Mouse (Mus musculus) limb, embryonic 12.5 days (tissue): Measurements from ENCODE around the gene Adap1. TPM values are rescaled to one million over a fixed set of nuclear protein-coding genes. Genes with fewer than 3 reads are reported as not detected.

Experiments used
- ATAC-seq: fragments of 200-750 bp; cut with Nextera tagmentation; 2 replicates; pipeline ENCODE4 v1.8.0; 2017; ENCODE audit warnings: low read depth, moderate TSS enrichment; ENCODE audit not compliant: insufficient number of reproducible peaks, insufficient read depth, low FRiP score, low TSS enrichment
- H3K27ac ChIP-seq: fragments of 300-500 bp; sonication (generic); 2 replicates; pipeline ENCODE4 v1.5.1; 2016; ENCODE audit warnings: mild to moderate bottlenecking, moderate library complexity
- H3K27me3 ChIP-seq: fragments of 300-500 bp; sonication (generic); 2 replicates; pipeline ENCODE4 v1.6.1; 2016; ENCODE audit warnings: mild to moderate bottlenecking, moderate library complexity
- H3K36me3 ChIP-seq: fragments of 300-500 bp; sonication (generic); 2 replicates; pipeline ENCODE4 v1.6.1; 2016; ENCODE audit warnings: mild to moderate bottlenecking, moderate library complexity
- H3K4me1 ChIP-seq: fragments of 300-500 bp; sonication (generic); replicated peaks from 2 replicates; pipeline ENCODE4 v1.6.1; 2016
- H3K4me2 ChIP-seq: fragments of 300-500 bp; sonication (generic); 2 replicates; pipeline ENCODE4 v1.6.1; 2016; ENCODE audit warnings: mild to moderate bottlenecking, moderate library complexity
- H3K4me3 ChIP-seq: fragments of 300-500 bp; sonication (generic); replicated peaks from 2 replicates; pipeline ENCODE4 v1.5.1; 2016; ENCODE audit warnings: mild to moderate bottlenecking
- H3K9ac ChIP-seq: fragments of 300-500 bp; sonication (generic); replicated peaks from 2 replicates; pipeline ENCODE4 v1.6.1; 2016; ENCODE audit warnings: mild to moderate bottlenecking, moderate library complexity
- H3K9me3 ChIP-seq: fragments of 300-500 bp; sonication (generic); 2 replicates; pipeline ENCODE4 v1.6.1; 2016; ENCODE audit warnings: mild to moderate bottlenecking, moderate library complexity
- WGBS: fragments of 180-500 bp; shearing (Covaris S2); methylation state at CpG from one replicate; pipeline ENCODE4 v1.1.7; 2016; 5-methylcytosine and 5-hydroxymethylcytosine counted together
- polyA plus RNA-seq: library from polyadenylated mRNA; unstranded; fragments of >200 nt; fragmentation: Nextera tagmentation; extraction: Ambion mirVana; gene quantifications from 2 replicates; pipeline ENCODE4 v1.2.1, GENCODE M21; 2016

Adap1 gene
- polyA plus RNA-seq, 1 experiment from 2014 or later: 1.1 TPM

GRCm38 (mm10) chr5:139320424-139320823 lies 5.0 kb downstream of the Adap1 start:
- H3K36me3 ChIP-seq: no peaks in the 10 kb centered on the region
- WGBS: 70% methylated on average over 7 of the region's 7 CpGs
- H3K4me2 ChIP-seq: no peak overlapping the region
- H3K9ac ChIP-seq: no peak overlapping the region
- no peak overlapping the region for H3K27ac ChIP-seq
- ATAC-seq: no peak
- peaks cover 35% of the 10 kb centered on the region for H3K27me3 ChIP-seq
- H3K9me3 ChIP-seq: no peaks in the 10 kb centered on the region
- peaks cover 16% of the 10 kb centered on the region for H3K4me1 ChIP-seq
- no peak overlapping the region for H3K4me3 ChIP-seq

GRCm38 (mm10) chr5:139317751-139318504 lies 7.5 kb downstream of the Adap1 start:
- Histone ChIP-seq H3K4me3 (no peak overlapping the region), H3K27ac (no peak overlapping the region), H3K9me3 (no peaks in the 10 kb centered on the region), H3K9ac (no peak overlapping the region), H3K4me1 (no peaks in the 10 kb centered on the region), H3K4me2 (no peak overlapping the region), H3K36me3 (no peaks in the 10 kb centered on the region), H3K27me3 (peaks cover 11% of the 10 kb centered on the region)
- no peak for ATAC-seq
- 68% methylated on average over 21 of the region's 21 CpGs for WGBS

GRCm38 (mm10) chr5:139316982-139317675 lies 8.3 kb downstream of the Adap1 start:
- H3K4me2 ChIP-seq: no peak overlapping the region
- H3K4me3 ChIP-seq: no peak overlapping the region
- H3K9ac ChIP-seq: no peak overlapping the region
- no peaks in the 10 kb centered on the region for H3K9me3 ChIP-seq
- no peaks in the 10 kb centered on the region for H3K36me3 ChIP-seq
- H3K27me3 ChIP-seq: peaks cover 3% of the 10 kb centered on the region
- no peak for ATAC-seq
- H3K27ac ChIP-seq: no peak overlapping the region
- 69% methylated on average over 6 of the region's 6 CpGs for WGBS
- no peaks in the 10 kb centered on the region for H3K4me1 ChIP-seq

- no peak overlapping the region for H3K9ac ChIP-seq
- no peak overlapping the region for H3K27ac ChIP-seq
- 82% methylated on average over 12 of the region's 12 CpGs for WGBS
- H3K36me3 ChIP-seq: no peaks in the 10 kb centered on the region
- no peak overlapping the region for H3K4me2 ChIP-seq
- no peaks in the 10 kb centered on the region for H3K27me3 ChIP-seq
- ATAC-seq: no peak
- no peaks in the 10 kb centered on the region for H3K9me3 ChIP-seq
- H3K4me3 ChIP-seq: no peak overlapping the region
- H3K4me1 ChIP-seq: no peaks in the 10 kb centered on the region
These were observed 10.3 kb downstream of the Adap1 start for GRCm38 (mm10) chr5:139314941-139315642.

GRCm38 (mm10) chr5:139313536-139313935 lies 11.9 kb downstream of the Adap1 start:
- no peaks in the 10 kb centered on the region for H3K4me1 ChIP-seq
- WGBS: 75% methylated on average over 9 of the region's 9 CpGs
- no peak overlapping the region for H3K9ac ChIP-seq
- no peaks in the 10 kb centered on the region for H3K9me3 ChIP-seq
- no peak for ATAC-seq
- H3K4me2 ChIP-seq: no peak overlapping the region
- H3K4me3 ChIP-seq: no peak overlapping the region
- no peak overlapping the region for H3K27ac ChIP-seq
- no peaks in the 10 kb centered on the region for H3K36me3 ChIP-seq
- H3K27me3 ChIP-seq: no peaks in the 10 kb centered on the region

- H3K9me3 ChIP-seq: no peaks in the 10 kb centered on the region
- H3K27me3 ChIP-seq: no peaks in the 10 kb centered on the region
- no peak overlapping the region for H3K4me2 ChIP-seq
- no peaks in the 10 kb centered on the region for H3K36me3 ChIP-seq
- no peak overlapping the region for H3K27ac ChIP-seq
- H3K4me1 ChIP-seq: no peaks in the 10 kb centered on the region
- ATAC-seq: no peak
- H3K9ac ChIP-seq: no peak overlapping the region
- WGBS: 93% methylated on average over 9 of the region's 9 CpGs
- no peak overlapping the region for H3K4me3 ChIP-seq
These were observed 13.6 kb downstream of the Adap1 start for GRCm38 (mm10) chr5:139311822-139312221.

GRCm38 (mm10) chr5:139310477-139310876 lies 14.9 kb downstream of the Adap1 start:
- H3K9me3 ChIP-seq: no peaks in the 10 kb centered on the region
- H3K27me3 ChIP-seq: no peaks in the 10 kb centered on the region
- H3K4me3 ChIP-seq: no peak overlapping the region
- ATAC-seq: no peak
- H3K4me2 ChIP-seq: no peak overlapping the region
- H3K27ac ChIP-seq: no peak overlapping the region
- H3K36me3 ChIP-seq: no peaks in the 10 kb centered on the region
- H3K9ac ChIP-seq: no peak overlapping the region
- WGBS: 91% methylated on average over 4 of the region's 4 CpGs
- no peaks in the 10 kb centered on the region for H3K4me1 ChIP-seq

- no peak for ATAC-seq
- H3K4me3 ChIP-seq: no peak overlapping the region
- no peaks in the 10 kb centered on the region for H3K36me3 ChIP-seq
- no peaks in the 10 kb centered on the region for H3K4me1 ChIP-seq
- H3K4me2 ChIP-seq: no peak overlapping the region
- WGBS: 79% methylated on average over 3 of the region's 3 CpGs
- H3K27ac ChIP-seq: no peak overlapping the region
- no peaks in the 10 kb centered on the region for H3K9me3 ChIP-seq
- no peaks in the 10 kb centered on the region for H3K27me3 ChIP-seq
- no peak overlapping the region for H3K9ac ChIP-seq
These were observed 15.5 kb downstream of the Adap1 start for GRCm38 (mm10) chr5:139309946-139310345.

- Histone ChIP-seq H3K4me3 (no peak overlapping the region), H3K4me2 (no peak overlapping the region), H3K27me3 (0 out of 2 replicates have a peak, but pooled peaks cover 4% of the 10 kb centered on the region), H3K36me3 (no peaks in the 10 kb centered on the region), H3K9me3 (no peaks in the 10 kb centered on the region), H3K9ac (no peak overlapping the region), H3K4me1 (no peaks in the 10 kb centered on the region), H3K27ac (no peak overlapping the region)
- 89% methylated on average over 9 of the region's 9 CpGs for WGBS
- no peak for ATAC-seq
These were observed 21.8 kb downstream of the Adap1 start for GRCm38 (mm10) chr5:139303646-139304061.

GRCm38 (mm10) chr5:139302101-139302500 lies 23.3 kb downstream of the Adap1 start:
- Histone ChIP-seq H3K27me3 (0 out of 2 replicates have a peak, but pooled peaks cover 4% of the 10 kb centered on the region), H3K9me3 (no peaks in the 10 kb centered on the region), H3K9ac (no peak overlapping the region), H3K4me1 (no peaks in the 10 kb centered on the region), H3K27ac (no peak overlapping the region), H3K4me2 (no peak overlapping the region), H3K4me3 (no peak overlapping the region), H3K36me3 (no peaks in the 10 kb centered on the region)
- 87% methylated on average over 6 of the region's 6 CpGs for WGBS
- no peak for ATAC-seq

- no peak overlapping the region for H3K27ac ChIP-seq
- ATAC-seq: no peak
- H3K4me1 ChIP-seq: no peaks in the 10 kb centered on the region
- no peak overlapping the region for H3K4me3 ChIP-seq
- WGBS: 87% methylated on average over 5 of the region's 5 CpGs
- H3K9me3 ChIP-seq: no peaks in the 10 kb centered on the region
- H3K9ac ChIP-seq: no peak overlapping the region
- H3K36me3 ChIP-seq: no peaks in the 10 kb centered on the region
- H3K4me2 ChIP-seq: no peak overlapping the region
- H3K27me3 ChIP-seq: 0 out of 2 replicates have a peak, but pooled peaks cover 4% of the 10 kb centered on the region
These were observed 27.7 kb downstream of the Adap1 start for GRCm38 (mm10) chr5:139297745-139298144.
